Mouse (Mus musculus) ES-E14 (cell line): ENCODE measurements around the gene Tmem150a.

Source experiments
- HCFC1 ChIP-seq: IDR thresholded peaks from 2 replicates; pipeline ENCODE4 v1.6.1; 2012; ENCODE audit warnings: low read length, inconsistent platforms, borderline replicate concordance; ENCODE audit not compliant: insufficient read depth
- MAFK ChIP-seq: IDR thresholded peaks from 2 replicates; pipeline ENCODE4 v1.6.1; 2014; ENCODE audit warnings: mild to moderate bottlenecking, low read depth, low read length, inconsistent platforms; ENCODE audit not compliant: insufficient read depth
- ZC3H11A ChIP-seq: IDR thresholded peaks from 2 replicates; pipeline ENCODE4 v1.6.1; 2012; ENCODE audit warnings: low read depth, mild to moderate bottlenecking, inconsistent platforms, low read length, borderline replicate concordance

GRCm38 (mm10) chr6:72313124-72313867, 42.0 kb upstream of the Tmem150a start:
- TF ChIP-seq MAFK: no peak
- no peak for TF ChIP-seq HCFC1
- no peak for TF ChIP-seq ZC3H11A
